Mouse (Mus musculus) heart, postnatal 10 days (tissue): ENCODE measurements around the gene Prkag2. TPM values are rescaled to one million over a fixed set of nuclear protein-coding genes. Genes with fewer than 3 reads are reported as not detected.

Experiments
- DNase-seq, 2 experiments: peaks; one replicate each; pipeline ENCODE4 v3.0.0; 2021
- intact Hi-C: fragments of 180-260 bp; cut with DNase I; formaldehyde crosslinking; loops from one replicate; pipeline ENCODE4 v1.15.1; 2025
- total RNA-seq, 2 experiments: library from RNA; stranded (reverse); gene quantifications; 2 replicates each; pipeline ENCODE4 v1.2.3; 2021

Prkag2 gene
- 10 to 100 TPM; 82.5 to 85.2 TPM for total RNA-seq

DNA sequence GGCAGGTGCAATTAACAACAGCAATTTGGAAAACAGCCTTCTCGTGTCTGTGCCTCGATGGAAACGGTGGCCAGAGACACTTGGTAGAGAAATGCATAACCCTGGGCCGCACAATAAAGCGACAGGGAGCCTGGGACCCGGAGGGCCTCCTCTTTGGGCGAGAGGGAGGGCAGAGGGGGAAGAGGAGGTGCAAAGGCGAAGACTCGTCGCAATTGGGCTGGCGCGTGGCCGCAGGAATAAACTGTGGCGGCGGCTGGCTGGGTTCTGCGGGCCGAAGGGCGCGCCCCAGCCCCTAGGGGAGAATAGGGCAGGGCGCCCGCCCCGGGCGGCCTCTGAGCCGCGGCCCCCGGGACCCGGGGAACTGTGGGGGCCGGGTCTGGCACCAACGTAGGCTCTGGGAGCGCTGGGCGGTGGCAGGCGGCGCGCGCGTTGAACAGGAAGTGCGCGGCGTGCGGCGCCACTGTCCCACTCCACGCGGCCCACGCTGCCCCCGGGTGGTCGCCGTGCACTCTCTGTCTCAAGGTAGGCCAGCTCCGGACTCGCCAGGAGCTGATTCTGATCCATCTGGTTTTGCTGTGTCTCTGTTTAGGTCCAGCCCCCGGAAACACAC is at the start of gene Prkag2:
Gene Prkag2 (minus strand): TSS at position 127 of the 610 bp plus-strand sequence.
- peak; percentile 84 to 85 for DNase-seq
- intact Hi-C loops: no loop called here

DNA sequence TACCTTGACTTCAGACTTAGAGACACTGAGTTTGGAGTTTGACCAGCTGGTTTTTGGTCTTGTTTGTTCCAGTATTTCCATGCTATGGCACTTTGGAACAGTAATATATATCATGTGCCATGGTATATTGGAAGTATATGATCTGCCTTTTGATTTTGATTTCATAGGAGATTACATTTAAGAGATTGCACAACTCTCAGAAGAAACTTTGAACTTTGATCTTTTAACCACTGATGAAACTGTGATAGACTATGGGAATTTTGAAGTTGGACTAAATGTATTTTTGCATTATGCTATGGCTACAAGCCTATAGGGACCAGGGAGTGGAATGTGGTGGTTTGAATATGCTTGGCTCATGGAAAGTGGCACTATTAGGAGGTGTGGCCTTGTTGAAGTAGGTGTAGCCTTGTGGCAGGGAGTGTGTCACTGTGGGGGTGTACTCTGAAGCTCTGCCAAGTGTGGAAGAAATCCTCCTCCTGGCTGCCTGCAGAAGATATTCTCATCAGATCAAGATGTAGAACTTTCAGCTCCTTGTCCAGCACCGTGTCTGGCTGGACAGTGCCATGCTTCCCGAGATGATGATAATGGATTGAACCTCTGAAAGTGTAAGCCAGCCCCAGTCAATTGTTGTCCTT is 49.0 kb upstream of the Prkag2 start:
- no peak for DNase-seq
- intact Hi-C loops: no loop called here

DNA sequence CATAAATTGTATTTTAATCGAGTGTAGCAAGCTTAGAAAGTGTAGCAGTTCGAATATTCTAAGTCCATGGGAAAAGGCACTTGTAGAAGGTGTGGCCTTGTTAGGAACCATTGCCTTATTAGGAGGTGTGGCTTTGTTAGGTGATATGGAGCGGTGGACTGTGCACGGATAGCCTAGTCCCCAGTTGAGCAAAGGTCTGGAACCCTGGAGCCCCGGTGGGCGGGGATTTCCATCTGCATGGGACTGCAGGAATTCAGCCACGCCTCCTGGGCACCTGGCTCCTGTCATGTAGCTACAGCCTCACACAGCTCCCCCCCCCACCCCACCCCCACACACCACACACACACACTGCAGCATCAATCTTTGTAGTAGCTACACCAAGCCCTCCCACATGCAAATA is 46.3 kb upstream of the Prkag2 start:
- intact Hi-C loops: no loop called here
- no peak for DNase-seq

DNA sequence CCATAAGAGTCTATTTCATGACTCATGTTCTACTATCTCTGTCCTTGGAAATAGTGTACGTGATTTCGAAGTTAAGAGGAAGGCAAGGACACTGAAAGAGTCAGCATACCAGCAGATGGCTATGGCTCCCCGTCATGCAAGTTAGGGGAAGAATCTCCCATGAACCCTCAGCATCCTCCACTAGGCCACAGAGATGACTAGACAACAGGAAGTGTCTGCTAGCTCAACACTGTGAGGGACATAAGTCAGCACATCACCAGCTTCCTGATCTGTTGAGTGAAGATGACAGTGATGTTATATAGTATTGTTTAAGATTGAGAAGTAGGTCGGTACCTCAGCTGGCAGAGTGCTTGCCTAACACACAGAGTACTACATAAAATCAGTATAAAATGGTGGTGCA is 27.4 kb upstream of the Prkag2 start:
- intact Hi-C loops: no loop called here
- no peak for DNase-seq

DNA sequence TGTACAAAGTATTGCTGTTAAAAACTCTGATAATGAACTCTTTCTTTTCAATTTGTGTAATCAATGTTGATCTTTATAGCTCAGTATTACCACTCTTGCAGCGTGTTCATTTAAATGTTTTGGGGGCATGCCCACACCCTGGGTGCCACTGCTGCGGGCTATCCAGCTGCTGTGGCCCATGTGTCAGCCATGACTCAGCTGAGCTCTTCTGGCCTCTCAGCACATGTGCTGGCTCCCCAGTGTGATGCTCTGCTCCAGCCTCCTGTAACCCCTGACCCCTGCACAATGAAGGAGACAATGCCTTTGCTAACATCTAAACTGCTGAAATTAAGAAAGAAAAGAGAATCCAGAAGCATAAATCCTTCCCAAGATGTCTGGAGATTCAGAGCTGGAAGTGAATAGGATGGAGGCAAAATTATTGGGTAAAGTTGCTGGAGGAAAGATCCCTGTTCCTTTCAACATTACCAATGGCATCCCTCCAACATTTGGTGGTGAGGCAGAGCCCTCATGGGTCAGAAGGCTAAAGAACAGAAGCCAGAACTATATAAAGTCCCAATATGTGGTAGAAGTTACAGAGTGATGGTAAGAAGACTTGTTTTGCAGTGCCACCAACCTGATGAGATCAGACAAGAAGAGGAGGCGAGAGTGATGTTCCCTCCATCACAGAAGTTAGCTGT is 25.6 kb upstream of the Prkag2 start:
- intact Hi-C loops: no loop called here
- no peak for DNase-seq

DNA sequence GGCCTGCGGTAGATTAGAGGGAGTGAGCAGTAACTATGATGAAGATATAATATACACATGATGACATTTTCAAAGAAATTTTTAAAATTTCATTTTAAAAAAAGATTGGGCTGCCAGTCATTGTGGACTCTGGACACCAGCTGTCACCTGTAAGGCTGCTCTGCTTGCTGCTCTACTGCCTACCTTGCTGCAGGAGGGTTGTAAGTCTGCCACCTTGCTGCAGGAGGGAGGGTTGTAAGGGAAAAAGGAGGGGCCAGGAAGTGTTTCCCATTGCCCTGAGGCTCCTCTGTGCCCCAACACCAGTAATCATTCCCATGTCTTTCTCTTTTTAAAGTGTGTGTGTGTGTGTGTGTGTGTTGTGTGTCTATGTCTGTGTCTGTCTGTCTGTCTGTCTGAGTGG is 22.1 kb upstream of the Prkag2 start:
- DNase-seq: no peak
- intact Hi-C loops: no loop called here

DNA sequence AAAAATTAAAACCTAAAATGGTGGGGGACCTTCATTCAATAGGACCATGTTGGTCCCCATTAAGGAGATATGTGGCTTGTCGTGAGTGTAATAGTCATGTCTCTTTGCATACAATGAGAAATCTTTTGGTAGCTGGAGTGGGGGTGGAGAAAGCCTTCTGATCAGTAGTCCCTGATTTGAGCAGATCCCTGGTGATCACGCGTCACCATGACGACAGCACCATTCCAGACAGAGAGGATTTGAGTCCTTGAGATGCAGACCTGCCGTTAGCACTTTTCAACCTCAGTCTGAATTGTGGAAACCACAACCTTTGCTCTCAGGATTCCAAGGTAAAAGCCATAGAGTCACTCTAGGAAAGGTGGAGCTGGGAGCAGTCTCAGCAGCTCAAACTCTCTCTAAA is 18.7 kb upstream of the Prkag2 start:
- intact Hi-C loops: no loop called here
- no peak for DNase-seq

DNA sequence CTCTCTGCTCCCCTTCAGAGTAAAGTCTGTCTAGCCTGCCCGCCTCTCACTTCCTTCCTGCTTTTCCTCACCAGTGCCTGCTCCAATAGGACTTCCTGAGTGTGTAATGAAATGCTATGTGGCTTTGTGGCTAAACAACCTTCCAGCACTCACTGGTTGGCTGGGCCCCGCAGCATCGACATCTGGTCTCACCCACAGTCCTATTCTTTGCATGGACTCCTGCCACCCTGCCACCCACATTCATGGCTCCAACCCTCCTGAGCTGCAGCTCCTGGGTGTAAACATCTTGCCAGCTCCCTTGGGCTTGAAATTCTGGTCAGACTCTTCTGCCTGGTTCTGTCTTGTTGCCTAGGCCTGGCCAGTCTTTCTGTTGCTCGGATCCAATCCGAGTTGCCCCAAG is 15.6 kb upstream of the Prkag2 start:
- no peak for DNase-seq
- intact Hi-C loops: no loop called here

DNA sequence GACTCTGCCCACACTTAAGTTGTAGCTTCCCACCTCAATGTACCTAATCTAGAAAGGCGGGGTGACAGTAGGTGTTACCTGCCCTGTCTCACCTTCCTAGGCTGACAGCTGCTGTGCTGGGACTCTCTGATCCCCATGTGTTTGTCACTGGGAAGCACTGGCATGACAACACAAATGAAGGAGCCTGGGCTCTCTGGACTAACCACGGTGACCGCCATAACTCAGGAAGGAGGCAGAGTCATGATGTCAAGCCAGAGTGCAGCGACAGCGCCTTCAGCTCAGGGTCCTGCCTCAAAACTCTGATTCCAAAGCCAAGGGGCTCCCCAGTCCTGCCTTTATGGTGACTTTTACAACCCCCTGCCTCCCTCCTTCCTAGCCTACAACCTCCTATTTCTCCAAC is 14.8 kb upstream of the Prkag2 start:
- intact Hi-C loops: no loop called here
- no peak for DNase-seq

DNA sequence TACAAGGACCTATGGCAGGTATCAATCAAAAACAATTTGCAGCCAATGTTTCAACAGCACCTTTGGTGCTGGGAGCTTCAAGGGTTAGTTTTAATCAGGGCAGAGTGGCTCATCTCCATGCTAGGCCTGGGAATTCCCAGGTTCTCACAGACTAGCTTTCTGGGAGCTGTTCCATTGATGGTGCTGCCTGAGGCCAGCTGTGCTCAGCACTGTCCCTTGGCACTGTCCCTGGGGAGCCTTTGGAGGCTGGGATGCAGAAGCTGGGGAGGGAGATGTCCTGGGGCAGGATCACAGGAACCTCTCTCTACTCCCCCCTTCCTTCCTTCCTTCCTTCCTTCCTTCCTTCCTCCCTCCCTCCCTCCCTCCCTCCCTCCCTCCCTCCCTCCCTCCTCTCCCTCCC is 13.7 kb upstream of the Prkag2 start:
- intact Hi-C loops: no loop called here
- DNase-seq: no peak

DNA sequence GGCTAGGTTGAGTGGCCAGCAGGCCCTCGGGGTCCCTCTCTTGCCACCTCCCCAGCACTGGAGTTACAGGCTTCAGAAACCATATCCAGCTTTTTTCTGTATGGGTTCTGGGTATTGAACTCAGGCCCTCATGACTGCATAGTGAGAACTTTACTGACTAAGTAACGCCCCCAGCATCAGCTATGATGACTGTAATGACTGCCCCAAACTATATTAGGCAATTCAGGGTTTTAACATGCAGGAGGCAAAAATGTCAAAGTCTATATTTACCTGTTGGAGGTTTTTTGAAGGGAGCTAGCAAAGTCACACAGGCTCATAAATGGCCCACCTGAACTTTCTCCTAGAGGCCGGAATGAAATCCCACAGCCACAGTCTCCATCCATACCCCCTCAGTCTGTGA is 9.9 kb upstream of the Prkag2 start:
- intact Hi-C loops: no loop called here
- no peak for DNase-seq

DNA sequence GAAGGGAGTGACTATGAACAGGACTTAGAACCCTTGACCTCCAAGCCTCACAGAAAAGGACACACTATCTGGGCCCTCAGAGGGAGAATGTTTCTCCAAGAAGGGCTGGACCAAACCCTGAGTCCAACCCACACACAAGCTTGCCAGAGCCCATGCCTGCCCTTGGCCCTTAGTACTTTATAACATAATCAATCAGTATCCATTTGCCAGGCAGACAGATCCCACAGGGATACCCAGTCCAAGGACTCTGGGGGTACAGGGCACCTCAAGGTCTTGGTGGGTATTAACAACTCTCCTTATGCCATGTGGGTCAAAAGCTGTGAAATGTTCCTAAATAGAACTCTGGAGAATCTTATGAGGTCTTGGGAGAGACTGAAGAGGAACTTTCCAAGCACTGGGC is 5.3 kb upstream of the Prkag2 start:
- DNase-seq: no peak

DNA sequence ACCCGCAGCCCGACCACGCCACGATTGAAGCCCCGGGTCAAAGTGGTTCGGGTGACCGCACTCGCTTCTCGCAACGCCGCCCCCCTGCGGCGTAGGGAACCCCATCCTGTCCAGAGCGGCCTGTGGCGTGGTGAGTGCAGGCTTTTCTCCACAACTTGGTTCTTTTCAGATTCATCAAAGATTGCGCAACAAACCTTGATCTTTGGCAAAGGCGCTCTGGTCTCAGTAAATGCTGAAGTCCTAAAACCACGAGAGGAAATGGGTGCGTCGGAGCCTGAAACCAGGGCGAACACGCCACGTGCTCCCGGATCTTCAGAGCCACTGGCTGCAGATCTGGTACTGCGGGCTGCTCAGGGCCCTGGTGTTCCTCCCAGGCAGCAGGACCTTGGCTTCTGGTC is 683 bp upstream of the Prkag2 start:
- intact Hi-C loops: no loop called here
- peak; percentile 66 to 75 for DNase-seq

More for the DNA sequence above, 5.3 kb upstream of the Prkag2 start:
- intact Hi-C loops: no loop called here

DNA sequence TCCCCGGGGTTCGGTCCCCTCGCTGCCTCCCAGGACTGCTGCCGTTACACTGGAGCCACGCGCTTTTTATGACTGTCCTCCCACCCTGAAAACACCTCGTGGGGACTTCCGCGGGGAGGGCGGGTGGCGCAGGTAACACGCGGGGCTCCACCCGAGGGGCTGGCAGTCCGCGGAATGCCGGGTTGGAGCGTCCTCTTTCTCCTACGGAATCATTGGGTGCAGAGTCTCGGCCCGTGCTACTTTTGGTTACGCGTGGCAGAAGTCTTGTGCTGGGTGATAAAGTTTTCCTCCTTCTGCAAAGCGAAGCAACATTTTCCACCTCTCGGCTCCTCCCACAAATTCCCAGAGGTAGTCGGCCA is 306 bp downstream of the Prkag2 start:
- intact Hi-C loops: no loop called here
- DNase-seq: no peak

DNA sequence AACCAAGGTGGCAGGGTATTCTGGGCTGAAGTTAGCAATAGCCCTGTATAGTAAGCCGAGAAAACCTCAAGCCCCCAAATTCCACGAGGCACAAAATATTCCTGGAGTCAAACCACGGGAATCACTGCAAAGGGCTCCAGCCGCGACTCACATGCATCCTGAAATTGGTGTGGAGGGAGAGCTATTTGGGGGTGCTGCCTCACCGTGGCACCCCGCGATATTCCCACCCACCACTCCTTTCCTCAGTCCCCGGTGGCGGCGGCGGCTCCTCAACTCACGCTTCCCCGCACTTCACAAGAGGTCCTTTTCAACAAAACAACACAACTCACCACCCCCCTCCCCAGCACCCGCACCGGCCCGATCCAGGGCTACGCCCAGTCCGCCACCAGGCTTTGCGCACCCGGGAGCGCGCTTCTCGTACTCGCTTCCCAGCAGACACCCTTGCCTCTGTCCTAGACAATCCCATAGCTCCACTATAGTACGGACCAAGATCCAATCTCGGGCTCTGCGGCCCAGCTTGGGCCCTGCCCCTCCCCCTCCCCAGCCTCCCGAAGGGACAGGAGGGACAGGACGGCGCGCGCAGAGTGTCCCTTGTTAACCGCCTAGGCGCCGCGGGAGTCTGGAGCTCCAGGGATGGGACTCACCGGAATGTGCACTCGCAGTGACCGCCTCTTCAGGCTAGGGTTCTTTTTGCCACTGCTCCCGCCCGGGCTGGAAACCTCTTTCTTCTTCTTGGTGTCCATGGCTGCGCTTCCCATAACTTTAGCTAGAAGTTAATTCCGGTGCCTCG is 880 bp downstream of the Prkag2 start:
- intact Hi-C loops: no loop called here
- peak; percentile 79 to 85 for DNase-seq

DNA sequence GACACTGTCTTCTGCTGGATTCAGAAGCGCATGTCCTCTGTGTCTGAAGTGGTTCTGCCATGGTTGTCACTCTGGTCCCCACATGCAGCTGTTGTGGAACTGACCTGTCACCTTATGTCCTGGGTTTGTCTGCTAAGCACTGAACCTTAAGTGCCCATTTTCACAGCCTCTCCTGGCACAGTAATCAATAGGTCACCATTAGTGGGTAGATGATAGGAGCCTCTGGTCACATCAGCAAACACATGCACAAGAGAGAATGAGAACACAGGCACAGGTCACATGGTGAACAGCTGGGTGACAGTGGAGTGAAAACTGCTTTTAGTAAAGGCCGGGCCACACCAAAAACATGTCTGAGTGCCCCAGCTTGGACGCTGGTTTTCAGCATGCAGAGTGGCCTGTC is 2.6 kb downstream of the Prkag2 start:
- DNase-seq: no peak
- intact Hi-C loops: no loop called here

DNA sequence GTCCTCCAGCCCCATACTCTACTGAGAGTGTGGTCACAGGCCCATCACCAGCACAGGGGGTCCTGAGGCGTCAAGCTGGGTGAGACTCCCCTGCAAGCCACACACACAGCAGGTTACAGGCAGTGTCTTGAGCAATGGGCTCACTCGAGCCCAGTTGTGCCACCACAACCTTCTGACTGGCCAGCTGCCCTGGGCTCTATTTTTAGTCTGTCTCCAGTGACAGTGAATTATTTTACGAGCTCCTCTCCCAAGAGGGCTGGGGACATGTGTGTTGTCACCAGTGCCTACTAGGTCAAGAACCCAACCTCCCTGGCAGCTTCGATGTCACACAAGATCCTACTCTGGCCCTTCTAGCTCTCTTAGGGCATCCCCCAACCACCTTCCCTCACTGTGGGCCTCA is 4.0 kb downstream of the Prkag2 start:
- intact Hi-C loops: no loop called here
- peak; percentile 49 to 66 for DNase-seq

DNA sequence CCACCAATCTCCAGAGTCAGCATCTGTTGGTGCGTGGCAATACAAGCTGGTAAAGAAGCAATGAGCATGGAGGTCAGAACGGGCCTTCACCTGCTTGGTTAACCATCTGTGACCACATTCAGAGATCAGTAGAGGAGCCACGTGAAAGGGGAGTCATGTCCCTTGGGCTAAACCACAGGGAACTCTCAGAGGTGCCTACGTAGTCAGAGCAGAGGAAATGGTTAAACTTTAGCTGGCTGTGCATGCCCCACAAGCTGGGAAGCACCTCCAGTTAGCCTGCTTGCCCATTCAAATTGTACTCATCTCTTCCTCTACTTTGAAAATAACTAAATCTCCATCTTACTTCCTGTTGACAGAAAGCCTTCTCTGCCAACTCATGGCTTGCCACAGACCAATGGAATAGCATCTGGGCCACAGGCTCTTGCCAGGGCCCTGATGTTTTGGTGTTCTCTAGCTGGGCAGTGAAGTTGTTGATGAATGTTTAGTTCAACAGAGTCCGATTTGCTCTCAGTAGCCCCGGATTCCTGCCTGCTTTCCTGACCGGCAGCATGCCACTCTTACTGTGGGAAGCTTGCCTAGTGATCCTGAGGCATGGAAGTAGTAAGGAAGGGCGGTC is 7.7 kb downstream of the Prkag2 start:
- intact Hi-C loops: no loop called here
- no peak for DNase-seq

DNA sequence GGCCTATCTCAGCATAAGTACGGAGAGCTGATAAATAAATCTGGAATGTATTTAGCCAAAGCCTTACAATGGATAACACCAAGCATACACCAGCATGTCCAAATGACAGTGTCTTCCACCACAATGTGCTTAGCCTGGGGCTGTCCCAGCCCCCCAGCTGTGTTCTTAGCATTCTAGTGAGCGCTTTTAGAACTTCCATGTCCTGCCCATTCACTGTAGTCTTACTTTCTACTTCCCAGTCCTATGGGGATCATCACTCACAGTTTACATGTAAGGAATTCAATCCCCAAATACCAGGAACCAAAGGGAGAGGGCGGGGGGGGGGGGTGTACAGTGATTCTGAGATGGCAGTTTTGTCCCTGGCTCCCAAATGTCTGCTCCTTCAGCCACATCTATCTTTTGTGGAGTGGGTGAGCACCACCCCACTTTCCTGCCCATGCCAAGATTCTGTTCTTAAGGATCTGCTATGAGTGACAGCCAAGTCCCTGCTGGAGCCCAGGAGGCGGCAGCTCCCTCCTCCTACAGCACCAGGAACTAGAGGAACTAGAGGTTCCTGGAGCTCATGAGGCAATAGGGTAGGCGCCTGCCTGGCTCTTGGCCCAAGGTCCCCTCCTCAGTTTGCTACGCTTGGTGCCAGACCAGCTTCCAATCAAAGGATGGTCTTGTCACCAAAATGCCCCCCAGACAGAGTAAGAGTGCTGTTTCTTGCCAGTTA is 11.0 kb downstream of the Prkag2 start:
- intact Hi-C loops: loop anchor here (5.0 kb wide), 1 partner anchor 67 kb away; no protein-coding TSS in a partner anchor
- no peak for DNase-seq

DNA sequence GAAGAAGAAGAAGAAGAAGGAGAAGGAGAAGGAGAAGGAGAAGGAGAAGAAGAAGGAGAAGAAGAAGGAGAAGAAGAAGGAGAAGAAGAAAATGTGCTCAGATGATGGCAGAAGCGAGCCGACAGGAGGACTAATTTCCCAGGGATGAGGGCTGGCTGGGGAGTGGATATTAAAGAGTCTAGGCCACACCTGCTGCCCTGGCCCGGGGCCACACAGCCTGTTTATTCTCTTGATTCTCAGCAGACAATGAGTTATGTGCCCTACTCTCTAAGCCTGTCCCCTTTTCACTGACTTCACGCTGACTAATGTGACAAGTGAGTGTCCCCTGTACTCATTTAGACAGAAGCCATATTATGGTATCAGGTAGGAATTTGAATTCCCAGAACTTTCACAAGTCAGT is 11.8 kb downstream of the Prkag2 start:
- intact Hi-C loops: loop anchor here (5.0 kb wide), 1 partner anchor 66 kb away; no protein-coding TSS in a partner anchor
- DNase-seq: no peak
